In the genomic region with DNA sequence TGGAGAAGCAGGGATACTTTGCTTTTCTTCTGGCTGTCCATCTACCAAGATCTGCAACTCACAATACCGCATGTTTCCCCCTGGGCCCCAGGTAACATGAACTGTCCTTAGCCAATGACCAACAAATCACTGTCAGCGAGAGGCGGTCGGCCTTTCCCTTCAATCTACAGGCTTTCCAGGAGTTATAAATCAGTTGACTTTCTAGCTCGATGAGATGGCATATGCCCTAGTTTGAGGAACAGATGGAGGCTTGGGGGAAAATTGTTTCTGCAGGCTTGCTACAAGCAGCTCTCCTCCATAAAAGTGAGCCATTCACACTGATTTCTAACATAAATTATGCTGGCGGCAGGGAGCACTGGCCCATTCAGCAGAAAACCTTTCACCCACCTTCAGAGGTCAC, we compare ENCODE assay signal across 10 mouse cellular contexts.
DNase-seq lines count a peak whose midpoint lies in the region; ATAC-seq lines count a peak whose summit lies in the region.
"Had no signal": no experiment of that assay in that cellular context is flagged by ENCODE, and none has a peak within 500 bp of the region (broad histone marks: within the 10 kb centered on the region; RNA-seq: fewer than 3 reads in every experiment).

No protein-coding gene starts in this region.

- H3K9ac ChIP-seq in neural tube, embryonic 13.5 days = no peak overlapping the region
- H3K9ac ChIP-seq in intestine, embryonic 16.5 days (ENCODE audit: low read depth, low read length) = no peak overlapping the region

- H3K4me1 ChIP-seq in neural tube, embryonic 13.5 days (replicated peaks) = peaks cover 12% of the 10 kb centered on the region
- H3K4me1 ChIP-seq in intestine, embryonic 16.5 days (ENCODE audit: control insufficient read depth, insufficient read depth, low read length) = no peaks in the 10 kb centered on the region

- H3K9me3 ChIP-seq in neural tube, embryonic 13.5 days = no peaks in the 10 kb centered on the region
- H3K9me3 ChIP-seq in intestine, embryonic 16.5 days (ENCODE audit: control insufficient read depth, low read length) = no peaks in the 10 kb centered on the region

- ATAC-seq in neural tube, embryonic 13.5 days (ENCODE audit: low read depth) = peak; percentile 32; the same call in 1 of the 2 replicates
- ATAC-seq in intestine, embryonic 16.5 days = no peak
- ATAC-seq: lung, postnatal 0 days had no signal

- H3K27me3 ChIP-seq in neural tube, embryonic 13.5 days = no peaks in the 10 kb centered on the region
- no peaks in the 10 kb centered on the region for H3K27me3 ChIP-seq in intestine, embryonic 16.5 days (replicated peaks; ENCODE audit: control insufficient read depth, insufficient read depth, low read length)

- intact Hi-C loops in left cerebral cortex, postnatal 36 days (cut with DNase I) = no loop called here

- DNase-seq in left cerebral cortex, adult 11 months (ENCODE audit: low spot score) = peak; percentile 6
- no peak for DNase-seq in left cerebral cortex, postnatal 36 days (ENCODE audit: low spot score in 2 of 2)
- peak; percentile 65 for DNase-seq in cerebellum, adult 9-10 months
- DNase-seq in hindlimb bud, embryonic 11.5 days (ENCODE audit: extremely low spot score, low read depth, low spot score) = peak; percentile 35
- DNase-seq in B cell, adult 2 months = no peak
- DNase-seq: right cerebral cortex, postnatal 25 days; thymus, adult 18-20 months had no signal

- H3K4me3 ChIP-seq in neural tube, embryonic 13.5 days = no peak overlapping the region
- H3K4me3 ChIP-seq in intestine, embryonic 16.5 days (ENCODE audit: low read length) = no peak overlapping the region

- no peaks in the 10 kb centered on the region for H3K36me3 ChIP-seq in neural tube, embryonic 13.5 days
- H3K36me3 ChIP-seq in intestine, embryonic 16.5 days (ENCODE audit: control insufficient read depth, insufficient read depth, low read length) = no peaks in the 10 kb centered on the region

- WGBS in neural tube, embryonic 13.5 days = 8% methylated on average over 6 of the region's 6 CpGs
- 53% methylated on average over 6 of the region's 6 CpGs for WGBS in intestine, embryonic 16.5 days

- no peak overlapping the region for H3K4me2 ChIP-seq in neural tube, embryonic 13.5 days
- H3K4me2 ChIP-seq in intestine, embryonic 16.5 days (ENCODE audit: low read depth, low read length) = no peak overlapping the region

- peak overlapping the region; percentile 42 for H3K27ac ChIP-seq in neural tube, embryonic 13.5 days (replicated peaks)
- no peak overlapping the region for H3K27ac ChIP-seq in intestine, embryonic 16.5 days (ENCODE audit: low read length)

Comparison
In these comparisons a context has a peak if more than half of its experiments do, and no peak if none do; other contexts are left out.
1. DNase-seq: peak in left cerebral cortex, adult 11 months (single experiment), cerebellum, adult 9-10 months (single experiment) and hindlimb bud, embryonic 11.5 days (single experiment); none in left cerebral cortex, postnatal 36 days (0 of 2) and B cell, adult 2 months (0 of 2).